Mouse (Mus musculus) gonadal fat pad, adult 2 months (tissue): ENCODE results near the gene Dop1b. TPM values are rescaled to one million over a fixed set of nuclear protein-coding genes. Genes with fewer than 3 reads are reported as not detected.

Experiments
- DNase-seq: peaks from one replicate; pipeline ENCODE4 v3.0.0-alpha.2; 2012; ENCODE audit warnings: low read depth
- polyA plus RNA-seq: library from polyadenylated mRNA; depleted of rRNA; stranded (reverse); fragments of >200 nt; gene quantifications from 2 replicates; pipeline ENCODE4 v1.2.3, GENCODE M21; 2012

The Dop1b gene
- polyA plus RNA-seq, 1 experiment = 77.6 TPM

DNA sequence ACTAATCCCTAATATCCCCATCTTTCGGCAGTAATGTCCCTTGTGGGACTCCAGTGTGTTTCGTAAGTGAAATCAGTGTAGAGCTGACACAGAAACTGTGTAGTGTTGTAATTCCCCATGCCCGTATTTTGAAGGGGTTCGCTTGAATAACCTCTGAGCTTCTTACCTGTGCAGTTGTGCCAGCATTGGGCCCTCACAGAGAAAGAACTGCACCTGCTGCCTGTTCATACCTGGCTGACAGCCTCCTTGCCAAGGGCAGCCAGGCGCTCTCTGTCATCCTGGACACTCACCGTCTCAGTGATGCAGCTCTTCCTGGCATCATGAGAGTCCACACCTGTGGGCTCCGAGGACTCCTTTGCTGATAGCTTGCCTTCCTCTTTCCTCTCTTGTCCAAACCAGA lies 1.3 kb downstream of the Dop1b start:
- no peak for DNase-seq

- DNase-seq = no peak
Observed at GRCm38 (mm10) chr16:93714426-93714825, 2.7 kb downstream of the Dop1b start.

DNA sequence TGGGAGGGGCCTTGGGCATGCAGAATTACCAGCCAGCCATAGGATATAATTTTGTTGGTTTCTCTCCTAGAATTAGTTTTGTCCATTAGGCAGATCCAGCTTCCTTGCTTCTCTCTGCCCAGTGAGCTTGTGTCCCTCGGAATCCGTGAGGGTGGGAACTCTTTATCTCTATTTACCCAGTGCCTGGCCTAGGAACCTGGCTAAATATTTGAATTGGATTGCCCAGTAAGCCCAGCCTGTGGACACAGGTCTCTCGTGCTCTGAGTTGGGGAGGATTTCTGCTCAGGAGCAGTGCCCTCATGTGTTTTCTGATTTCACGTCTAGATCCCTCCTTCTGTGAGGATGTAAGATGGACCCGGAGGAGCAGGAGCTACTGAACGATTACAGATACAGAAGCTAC lies 4.1 kb downstream of the Dop1b start:
- DNase-seq = no peak

DNA sequence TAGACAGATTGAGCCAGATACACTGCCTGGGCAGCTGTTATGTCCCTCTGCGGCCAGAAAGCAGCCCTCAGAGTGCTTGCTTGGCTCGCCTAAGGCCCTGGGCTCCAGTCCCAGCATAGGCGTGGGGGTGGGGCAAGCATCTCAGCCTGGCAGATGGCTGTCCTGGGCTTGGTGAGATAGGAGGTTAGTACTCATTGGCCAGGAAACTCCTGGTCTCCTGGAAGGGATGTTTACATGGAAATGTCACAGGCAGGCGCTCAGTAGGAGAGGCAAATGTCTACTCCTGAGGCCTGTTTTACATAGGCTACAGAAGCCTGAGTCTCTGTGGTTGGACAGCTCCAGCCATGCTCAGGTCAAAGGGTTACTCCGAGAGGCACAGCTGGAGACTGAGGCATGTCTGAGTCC lies 5.6 kb downstream of the Dop1b start:
- DNase-seq = no peak

DNA sequence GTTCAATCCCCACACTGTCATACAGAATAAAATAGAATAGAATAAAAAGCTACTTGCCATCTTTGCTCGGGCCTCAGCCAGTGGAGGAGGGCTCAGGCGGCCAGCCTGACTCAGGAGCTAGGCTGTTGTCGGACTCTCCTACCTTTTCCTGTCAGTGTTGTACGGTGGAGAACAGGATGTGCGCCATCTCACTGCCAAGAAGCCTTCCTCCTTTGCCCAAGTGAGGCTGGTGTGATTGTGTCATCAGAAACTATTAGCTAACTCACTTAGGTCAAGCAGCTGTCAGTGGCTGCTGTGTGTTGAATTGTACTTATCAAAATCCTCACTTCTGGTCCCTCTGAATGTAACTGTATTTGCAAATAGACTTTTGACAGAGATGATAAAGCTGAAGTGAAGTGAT lies 10.1 kb downstream of the Dop1b start:
- no peak for DNase-seq

- no peak for DNase-seq
Observed at GRCm38 (mm10) chr16:93722476-93722875, 10.8 kb downstream of the Dop1b start.

GRCm38 (mm10) chr16:93725417-93726144 lies 13.9 kb downstream of the Dop1b start:
- no peak for DNase-seq

- DNase-seq = no peak
Observed at GRCm38 (mm10) chr16:93726186-93726585, 14.5 kb downstream of the Dop1b start.

GRCm38 (mm10) chr16:93728676-93729075 lies 17.0 kb downstream of the Dop1b start:
- no peak for DNase-seq

DNA sequence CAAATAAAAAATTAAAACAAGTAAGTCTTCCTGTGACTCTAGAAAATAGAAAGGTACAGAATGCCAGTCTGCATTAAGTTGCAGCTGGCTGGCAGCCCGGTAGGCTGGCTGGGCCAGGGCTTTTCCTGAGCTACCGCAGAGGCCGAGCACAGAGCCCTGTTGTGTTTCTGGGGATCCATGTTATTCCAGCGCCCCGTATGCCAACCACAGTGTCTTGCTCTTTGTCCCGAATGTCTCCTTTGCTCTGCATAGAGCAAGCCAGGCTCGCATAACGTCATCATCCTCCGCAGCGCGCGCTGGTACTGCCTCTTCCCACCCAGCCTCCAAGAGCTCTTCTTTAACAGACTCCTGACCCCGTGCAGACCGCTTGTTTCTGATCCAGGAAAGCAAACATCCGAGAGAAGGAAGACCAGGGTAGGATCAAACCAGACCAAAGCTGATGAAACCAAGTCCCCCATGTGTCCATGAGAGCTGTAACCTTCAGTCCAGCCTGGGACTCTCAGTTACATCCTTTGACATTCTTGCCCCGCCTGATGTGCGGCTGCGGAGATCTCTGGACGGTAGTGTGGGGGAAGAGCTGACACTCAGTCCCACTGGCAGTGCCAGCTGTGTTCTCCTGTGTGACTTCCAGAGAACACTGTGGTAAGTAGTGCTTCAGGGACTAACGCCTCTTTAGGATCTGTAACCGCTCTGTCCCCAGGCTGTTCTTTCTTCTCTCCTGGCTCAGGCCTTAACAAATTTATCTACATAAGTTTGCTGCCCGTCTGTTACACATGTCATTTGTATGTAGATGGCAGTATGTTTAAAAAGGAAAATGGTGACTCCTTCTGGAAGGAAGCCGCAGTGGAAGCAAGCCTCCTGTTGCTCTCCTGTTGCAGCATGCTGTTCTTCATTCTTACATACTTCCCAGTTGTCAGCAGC lies 18.4 kb downstream of the Dop1b start:
- DNase-seq = no peak

DNA sequence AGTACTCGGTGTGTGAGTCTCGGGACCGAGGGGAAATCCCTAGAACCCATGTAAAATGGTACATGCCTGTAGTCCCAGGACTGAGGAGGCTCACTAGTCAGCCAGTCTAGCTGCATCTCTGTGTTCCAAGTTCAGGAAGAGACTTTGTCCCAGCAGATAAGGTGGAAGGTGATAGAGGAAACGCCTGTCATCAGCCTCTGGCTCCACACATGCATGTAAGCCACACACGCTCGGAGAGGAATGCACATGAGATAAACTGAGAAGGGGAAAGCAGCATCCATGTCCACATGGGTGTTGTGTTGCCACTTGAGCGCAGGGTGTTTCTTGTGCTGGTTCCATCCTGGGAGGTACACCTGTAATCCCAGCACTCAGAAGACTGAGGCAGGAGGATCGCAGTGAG lies 19.6 kb downstream of the Dop1b start:
- DNase-seq = no peak

DNA sequence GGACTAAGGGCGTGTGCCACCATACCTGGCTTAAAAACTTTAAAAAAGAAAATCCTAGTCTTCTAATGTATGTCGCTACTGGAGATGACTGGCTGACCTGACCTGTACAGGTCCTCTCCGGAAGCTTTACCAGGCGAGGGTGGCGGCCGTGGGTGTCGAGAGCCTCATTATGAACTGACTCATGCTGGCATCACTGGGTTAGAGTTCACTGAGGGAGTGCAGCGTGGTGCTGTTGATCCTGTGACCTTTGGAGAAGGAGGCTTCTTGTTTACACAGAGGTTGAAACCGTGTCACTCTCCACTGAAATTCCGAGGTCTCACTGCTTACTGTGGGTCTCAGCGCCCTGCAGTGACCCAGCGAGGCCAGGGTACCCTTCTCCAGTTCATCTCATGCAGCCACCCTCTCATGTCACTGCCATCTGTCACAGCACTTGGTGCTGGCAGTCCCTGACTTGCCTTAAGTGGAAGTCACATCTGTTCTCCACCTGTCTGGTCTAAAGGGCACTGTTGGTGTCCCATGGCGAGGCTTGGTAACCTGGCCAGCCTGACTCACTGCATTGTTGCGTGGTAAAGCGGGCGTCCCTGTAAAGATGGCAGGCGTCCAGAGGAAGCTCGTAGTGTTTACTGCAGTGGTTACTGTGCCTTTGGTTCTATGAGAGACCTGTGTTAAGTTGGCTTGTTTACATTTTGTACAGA lies 21.3 kb downstream of the Dop1b start:
- DNase-seq = no peak

- no peak for DNase-seq
Observed at GRCm38 (mm10) chr16:93739251-93739650, 27.5 kb downstream of the Dop1b start.

DNA sequence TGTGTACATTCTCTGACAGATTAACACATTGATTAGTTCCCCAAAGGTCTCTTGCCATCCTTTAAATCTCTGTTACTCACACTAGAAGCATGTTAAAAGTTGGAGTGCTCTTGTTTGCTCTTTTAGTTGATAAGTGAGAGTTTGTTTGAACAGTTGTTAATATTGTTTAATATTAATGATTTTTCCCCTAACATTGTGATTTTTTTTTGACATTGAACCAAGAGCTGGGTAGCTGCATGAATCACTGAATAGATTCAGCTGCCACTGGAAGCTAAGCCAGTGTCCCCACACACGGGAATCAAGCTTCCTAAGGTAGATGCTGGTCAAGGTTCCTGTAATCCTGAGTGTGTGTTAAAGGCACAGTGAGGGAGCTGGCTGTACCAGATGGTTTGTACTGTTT lies 31.2 kb downstream of the Dop1b start:
- DNase-seq = no peak

DNA sequence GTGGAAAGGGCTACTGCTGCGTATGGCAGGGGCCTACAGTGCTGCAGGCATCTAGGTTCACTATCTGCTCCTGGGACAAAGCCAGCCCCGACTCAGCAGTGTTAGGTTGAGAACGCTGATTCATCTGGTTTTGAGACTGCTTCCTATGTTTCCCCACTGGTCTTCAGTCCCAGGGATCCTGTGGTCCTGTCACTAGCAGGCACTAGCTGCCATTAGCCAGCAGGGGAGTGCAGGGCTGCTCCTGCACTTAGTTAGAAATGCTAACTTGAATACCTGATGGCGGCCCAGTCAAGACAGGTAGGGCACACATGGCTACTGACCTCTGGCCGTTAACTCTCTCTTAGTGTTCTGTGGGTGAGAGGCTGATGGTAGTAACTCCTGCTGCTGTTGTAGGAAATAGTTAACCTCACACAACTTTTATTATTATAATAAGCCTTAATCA lies 32.4 kb downstream of the Dop1b start:
- no peak for DNase-seq

DNA sequence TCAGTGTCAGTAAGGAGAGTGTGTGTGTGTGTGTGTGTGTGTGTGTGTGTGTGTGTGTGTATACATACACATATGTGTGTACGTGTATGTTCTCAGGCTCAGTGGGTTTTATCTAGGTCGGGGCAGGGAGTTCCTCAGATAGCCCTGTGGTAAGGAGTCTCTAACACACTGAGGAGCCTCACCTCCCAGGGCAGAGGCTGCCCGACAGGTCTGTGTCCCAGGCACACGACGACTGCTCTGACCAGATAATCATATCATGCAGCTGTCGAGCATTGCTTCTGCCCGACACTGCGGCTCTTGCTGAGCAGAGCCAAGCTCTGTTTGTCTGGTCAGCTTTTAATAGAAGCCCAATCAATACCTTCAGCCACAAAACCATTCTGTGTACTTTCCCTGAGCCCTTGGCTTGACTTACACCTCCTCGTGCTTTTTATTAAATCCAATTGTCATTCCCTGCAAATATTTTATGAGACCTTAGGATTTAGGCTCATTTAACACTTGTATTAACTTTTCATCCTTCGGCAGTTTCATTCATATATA lies 33.2 kb downstream of the Dop1b start:
- no peak for DNase-seq

DNA sequence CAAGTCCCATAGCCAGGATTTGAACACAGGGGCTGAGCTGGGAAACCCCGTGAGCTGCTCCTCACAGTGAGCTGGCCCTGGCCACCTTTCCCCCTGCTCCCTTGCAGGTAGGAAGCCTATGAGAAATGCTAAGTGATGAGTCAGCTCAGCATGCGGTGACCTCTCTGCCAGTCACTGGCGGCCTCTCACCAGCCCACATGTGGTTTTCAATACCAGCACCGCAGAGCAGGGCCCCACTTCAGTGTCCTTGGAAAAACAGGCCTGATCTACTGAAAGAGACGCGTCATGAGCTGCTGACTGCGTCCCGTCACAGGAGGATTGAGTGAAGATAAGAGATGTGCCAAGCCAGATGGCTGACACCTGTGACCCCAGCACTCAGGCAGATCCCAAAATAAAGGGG lies 34.7 kb downstream of the Dop1b start:
- no peak for DNase-seq

DNA sequence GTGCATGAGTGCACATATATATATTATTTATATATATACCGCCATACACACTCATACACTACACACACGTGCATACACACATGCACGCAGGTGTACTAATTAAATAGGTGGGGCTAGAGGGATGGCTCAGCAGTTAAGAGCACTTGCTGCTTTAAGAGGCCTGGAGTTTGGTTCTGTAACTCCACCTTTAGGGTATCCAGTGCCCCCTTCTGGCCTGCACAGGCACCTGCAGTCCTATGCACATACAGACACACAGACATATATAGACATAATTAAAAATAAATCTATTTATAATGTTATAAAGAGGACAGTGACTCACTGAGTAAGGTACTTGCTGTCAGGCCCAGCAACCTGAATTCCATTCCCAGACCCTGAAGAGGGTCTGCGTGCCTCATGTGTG lies 35.3 kb downstream of the Dop1b start:
- DNase-seq = no peak

GRCm38 (mm10) chr16:93747421-93747820 lies 35.7 kb downstream of the Dop1b start:
- DNase-seq = no peak

- no peak for DNase-seq
Observed at GRCm38 (mm10) chr16:93749147-93749910, 37.6 kb downstream of the Dop1b start.

DNA sequence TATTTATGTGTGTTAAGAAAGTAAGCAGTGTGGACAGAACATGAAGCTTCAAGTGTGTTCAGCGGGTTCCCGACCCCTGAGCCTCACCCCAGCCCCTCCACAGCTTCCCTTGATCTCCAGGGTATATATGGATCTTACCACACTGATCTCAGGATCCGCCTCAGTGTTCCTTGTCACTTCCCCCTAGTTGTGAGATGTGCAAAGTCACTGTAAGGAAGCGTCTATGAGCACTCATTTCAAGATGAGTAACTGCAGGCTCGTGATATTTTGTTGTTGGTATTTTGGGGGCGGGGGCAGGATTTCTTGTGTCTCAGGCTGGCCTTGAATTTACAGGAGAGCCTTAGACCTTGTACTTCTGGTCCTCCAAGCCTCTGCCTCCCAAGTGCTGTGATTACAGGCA lies 38.8 kb downstream of the Dop1b start:
- DNase-seq = no peak
